Mouse (Mus musculus) kidney, adult 2 months (tissue): ENCODE results near the gene Hoxb5. TPM values are rescaled to one million over a fixed set of nuclear protein-coding genes. Genes with fewer than 3 reads are reported as not detected.

ENCODE experiments used
- DNase-seq: peaks from one replicate; pipeline ENCODE4 v3.0.0; 2021
- H3K27ac ChIP-seq: fragments of 200-500 bp; 2 replicates; pipeline ENCODE4 v1.5.1; 2012; ENCODE audit warnings: low read depth, low read length, control low read depth, inconsistent platforms; ENCODE audit not compliant: insufficient read depth
- H3K27me3 ChIP-seq: fragments of 200-500 bp; replicated peaks from 2 replicates; pipeline ENCODE4 v1.6.1; 2012; ENCODE audit warnings: mild to moderate bottlenecking, moderate library complexity, low read length, inconsistent platforms; ENCODE audit not compliant: control insufficient read depth, insufficient read depth
- H3K36me3 ChIP-seq: fragments of 200-500 bp; 2 replicates; pipeline ENCODE4 v1.6.1; 2012; ENCODE audit warnings: mild to moderate bottlenecking, moderate library complexity, low read length, inconsistent platforms; ENCODE audit not compliant: control insufficient read depth, insufficient read depth
- H3K4me1 ChIP-seq: fragments of 200-500 bp; 2 replicates; pipeline ENCODE4 v1.6.1; 2011; ENCODE audit warnings: low read length; ENCODE audit not compliant: control insufficient read depth, insufficient read depth
- H3K4me3 ChIP-seq: fragments of 200-500 bp; 2 replicates; pipeline ENCODE4 v1.5.1; 2011; ENCODE audit warnings: mild to moderate bottlenecking, low read depth, low read length, control low read depth; ENCODE audit not compliant: insufficient read depth
- CTCF ChIP-seq: fragments of 200-500 bp; conservative IDR thresholded peaks from 2 replicates; pipeline ENCODE4 v1.5.1; 2011; ENCODE audit warnings: low read depth, mild to moderate bottlenecking, control low read depth, low read length, moderate library complexity, mixed read lengths; ENCODE audit not compliant: insufficient read depth, insufficient read length
- POLR2A ChIP-seq: fragments of 200-500 bp; IDR thresholded peaks from one replicate; pipeline ENCODE4 v1.6.1; 2011; ENCODE audit warnings: low read depth, low read length, control low read depth
- WGBS: fragments of 180-500 bp; shearing (Covaris S2); methylation state at CpG from one replicate; pipeline ENCODE4 v1.1.7; 2018; 5-methylcytosine and 5-hydroxymethylcytosine counted together
- polyA plus RNA-seq: library from polyadenylated mRNA; depleted of rRNA; stranded (reverse); fragments of >200 nt; gene quantifications from 2 replicates; pipeline ENCODE4 v1.2.3, GENCODE M21; 2012

The Hoxb5 gene
- polyA plus RNA-seq, 1 experiment: 7.7 TPM

DNA sequence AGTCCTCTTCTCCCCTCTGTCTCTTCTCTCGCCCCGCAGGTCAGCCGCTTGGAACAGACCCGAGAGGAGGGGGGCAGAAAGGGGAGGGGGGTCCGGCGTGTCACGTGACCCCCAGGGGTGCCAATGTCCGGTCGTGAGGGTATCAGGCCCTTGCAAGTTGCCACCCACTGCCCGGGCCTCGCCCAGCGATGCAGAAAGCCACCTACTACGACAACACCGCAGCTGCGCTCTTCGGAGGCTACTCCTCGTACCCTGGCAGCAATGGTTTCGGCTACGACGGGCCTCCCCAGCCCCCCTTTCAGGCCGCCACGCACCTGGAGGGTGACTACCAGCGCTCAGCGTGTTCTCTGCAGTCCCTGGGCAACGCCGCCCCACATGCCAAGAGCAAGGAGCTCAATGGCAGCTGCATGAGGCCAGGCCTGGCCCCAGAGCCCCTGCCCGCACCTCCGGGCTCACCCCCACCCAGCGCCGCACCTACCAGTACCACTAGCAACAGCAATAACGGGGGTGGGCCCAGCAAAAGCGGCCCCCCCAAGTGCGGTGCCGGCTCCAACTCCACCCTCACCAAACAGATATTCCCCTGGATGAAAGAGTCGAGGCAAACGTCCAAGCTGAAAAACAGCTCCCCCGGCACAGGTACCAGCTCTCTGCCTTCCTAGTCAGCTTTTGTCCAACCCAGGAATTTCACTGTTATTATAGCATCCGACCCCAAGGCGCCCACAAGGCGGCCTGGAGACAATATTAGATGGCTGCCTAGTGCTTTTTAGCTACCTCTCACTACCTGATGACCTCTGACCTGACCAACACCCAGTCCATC, 41.1 kb downstream of the Hoxb5 start:
- Histone ChIP-seq H3K27me3 (no peaks in the 10 kb centered on the region), H3K4me3 (0 out of 2 replicates have a peak overlapping the region, but pooled peaks have one; percentile 1), H3K4me1 (peaks cover 24% of the 10 kb centered on the region), H3K36me3 (no peaks in the 10 kb centered on the region), H3K27ac (peak overlapping the region; percentile 62)
- TF ChIP-seq CTCF: no peak
- TF ChIP-seq POLR2A: no peak
- 36% methylated on average over 40 of the region's 40 CpGs for WGBS
- DNase-seq: peak; percentile 61

DNA sequence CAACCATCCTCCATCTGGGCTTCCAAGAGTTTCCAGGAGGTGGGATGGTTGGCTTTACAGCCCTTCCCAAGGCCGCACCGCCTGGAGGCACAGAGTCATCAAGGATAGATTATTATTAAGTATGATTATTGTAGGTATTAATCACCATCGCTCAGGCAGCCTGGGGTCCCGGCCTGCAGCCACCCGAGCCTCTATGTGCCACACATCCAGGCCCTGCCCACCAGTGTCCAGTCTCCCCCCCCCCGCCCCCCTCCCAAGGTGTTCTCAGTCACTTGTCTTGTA, 41.7 kb downstream of the Hoxb5 start:
- Histone ChIP-seq H3K4me1 (peaks cover 20% of the 10 kb centered on the region), H3K4me3 (no peak overlapping the region), H3K36me3 (no peaks in the 10 kb centered on the region), H3K27ac (peak overlapping the region; percentile 62; the same call in 1 of the 2 replicates), H3K27me3 (no peaks in the 10 kb centered on the region)
- no peak for TF ChIP-seq POLR2A
- no peak for TF ChIP-seq CTCF
- DNase-seq: no peak
- 25% methylated on average over 6 of the region's 6 CpGs for WGBS

DNA sequence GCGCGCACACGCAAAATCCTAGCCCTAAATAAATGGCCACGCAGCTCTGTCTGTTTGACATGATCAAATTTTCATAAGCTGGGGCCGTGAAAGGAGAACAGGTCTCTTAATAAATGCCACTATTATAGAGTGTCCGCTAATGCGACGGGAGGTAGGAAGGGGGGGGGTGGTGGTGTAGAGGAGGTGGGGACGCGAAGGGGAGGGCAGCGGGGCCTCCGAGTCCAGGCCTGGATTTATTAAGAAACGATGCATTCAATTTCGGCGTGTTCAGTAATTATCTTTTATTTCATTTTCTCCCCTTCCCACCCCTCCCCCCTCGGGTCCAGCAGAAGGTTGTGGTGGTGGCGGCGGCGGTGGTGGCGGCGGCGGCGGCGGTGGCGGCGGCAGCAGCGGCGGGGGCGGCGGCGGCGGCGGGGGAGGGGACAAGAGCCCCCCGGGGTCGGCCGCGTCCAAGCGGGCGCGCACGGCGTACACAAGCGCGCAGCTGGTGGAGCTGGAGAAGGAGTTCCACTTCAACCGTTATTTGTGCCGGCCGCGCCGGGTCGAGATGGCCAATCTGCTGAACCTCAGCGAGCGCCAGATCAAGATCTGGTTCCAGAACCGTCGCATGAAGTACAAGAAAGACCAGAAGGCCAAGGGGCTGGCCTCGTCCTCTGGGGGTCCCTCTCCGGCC, 42.2 kb downstream of the Hoxb5 start:
- 36% methylated on average over 56 of the region's 56 CpGs for WGBS

DNA sequence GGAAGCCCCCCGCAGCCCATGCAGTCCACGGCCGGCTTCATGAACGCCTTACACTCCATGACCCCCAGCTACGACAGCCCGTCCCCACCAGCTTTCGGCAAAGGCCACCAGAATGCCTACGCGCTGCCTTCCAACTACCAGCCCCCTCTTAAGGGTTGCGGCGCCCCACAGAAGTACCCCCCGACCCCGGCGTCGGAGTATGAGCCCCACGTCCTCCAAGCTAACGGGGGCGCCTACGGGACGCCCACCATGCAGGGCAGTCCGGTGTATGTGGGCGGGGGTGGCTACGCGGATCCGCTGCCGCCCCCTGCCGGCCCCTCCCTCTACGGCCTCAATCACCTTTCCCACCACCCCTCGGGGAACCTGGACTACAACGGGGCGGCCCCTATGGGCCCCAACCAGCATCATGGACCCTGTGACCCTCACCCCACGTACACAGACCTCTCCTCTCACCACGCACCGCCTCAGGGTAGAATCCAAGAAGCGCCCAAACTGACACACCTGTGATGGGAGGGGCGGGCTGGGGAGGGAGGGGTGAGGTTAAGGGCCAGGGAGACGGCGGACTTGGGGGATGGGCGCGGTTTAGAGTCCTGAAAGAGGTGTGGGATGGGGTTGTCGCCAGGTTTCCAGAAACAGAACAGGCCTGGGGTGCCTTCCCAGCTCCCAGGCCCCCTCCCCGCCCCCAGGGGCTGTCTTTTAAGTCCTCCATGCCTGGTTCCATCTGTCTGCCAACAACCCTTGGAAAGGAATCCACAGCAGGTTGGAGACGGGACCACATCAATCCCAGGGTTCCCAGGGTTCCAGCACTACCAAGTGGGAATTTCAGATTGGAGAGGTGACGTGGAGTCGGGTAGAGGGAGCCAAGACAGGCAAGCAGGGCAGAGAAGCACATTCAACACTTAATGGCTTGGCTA, 43.0 kb downstream of the Hoxb5 start:
- DNase-seq: peak; percentile 79
- Histone ChIP-seq H3K4me3 (peak overlapping the region; percentile 45), H3K27me3 (no peaks in the 10 kb centered on the region), H3K27ac (peak overlapping the region; percentile 89), H3K4me1 (peaks cover 24% of the 10 kb centered on the region), H3K36me3 (no peaks in the 10 kb centered on the region)
- 35% methylated on average over 45 of the region's 45 CpGs for WGBS
- TF ChIP-seq CTCF: no peak
- TF ChIP-seq POLR2A: no peak

More for the DNA sequence above, 42.2 kb downstream of the Hoxb5 start:
- TF ChIP-seq POLR2A (no peak), CTCF (no peak)
- DNase-seq: peak; percentile 56
- H3K27ac ChIP-seq: peak overlapping the region; percentile 89
- peaks cover 19% of the 10 kb centered on the region for H3K4me1 ChIP-seq
- H3K36me3 ChIP-seq: no peaks in the 10 kb centered on the region
- no peaks in the 10 kb centered on the region for H3K27me3 ChIP-seq
- peak overlapping the region; percentile 45 for H3K4me3 ChIP-seq

DNA sequence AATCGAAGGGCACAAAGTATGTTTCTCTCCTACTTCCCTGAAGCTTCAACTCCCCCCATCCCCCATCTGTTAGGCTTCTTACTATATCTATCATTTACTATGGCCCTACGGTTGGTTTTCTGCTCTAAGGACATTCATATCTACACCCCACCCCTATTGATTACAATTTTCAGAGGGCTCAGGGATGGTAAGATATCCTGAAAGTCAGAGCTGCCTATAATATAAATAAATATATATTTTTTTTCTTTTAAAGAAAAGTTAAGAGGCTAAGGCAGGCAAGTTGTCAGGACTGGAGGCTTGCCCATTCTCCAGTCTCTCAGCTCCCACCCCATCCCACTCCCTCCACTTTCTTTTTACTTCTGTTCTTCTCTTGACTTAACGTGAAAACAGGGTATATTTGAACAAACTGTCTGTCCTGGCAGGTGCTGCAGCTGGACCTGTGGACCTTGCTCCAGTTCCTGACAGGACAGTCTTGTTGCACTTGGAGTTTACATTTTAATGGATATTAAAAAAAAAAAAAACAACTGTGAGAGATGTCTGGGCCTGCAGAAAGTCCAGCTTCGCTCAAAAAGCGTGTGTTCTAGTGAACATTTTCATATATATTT, 43.9 kb downstream of the Hoxb5 start:
- Histone ChIP-seq H3K4me3 (no peak overlapping the region), H3K27me3 (no peaks in the 10 kb centered on the region), H3K36me3 (no peaks in the 10 kb centered on the region), H3K4me1 (peaks cover 27% of the 10 kb centered on the region), H3K27ac (peak overlapping the region; percentile 89; the same call in 1 of the 2 replicates)
- peak; percentile 76 for DNase-seq
- TF ChIP-seq POLR2A: no peak
- no peak for TF ChIP-seq CTCF
- 34% methylated on average over 5 of the region's 5 CpGs for WGBS

DNA sequence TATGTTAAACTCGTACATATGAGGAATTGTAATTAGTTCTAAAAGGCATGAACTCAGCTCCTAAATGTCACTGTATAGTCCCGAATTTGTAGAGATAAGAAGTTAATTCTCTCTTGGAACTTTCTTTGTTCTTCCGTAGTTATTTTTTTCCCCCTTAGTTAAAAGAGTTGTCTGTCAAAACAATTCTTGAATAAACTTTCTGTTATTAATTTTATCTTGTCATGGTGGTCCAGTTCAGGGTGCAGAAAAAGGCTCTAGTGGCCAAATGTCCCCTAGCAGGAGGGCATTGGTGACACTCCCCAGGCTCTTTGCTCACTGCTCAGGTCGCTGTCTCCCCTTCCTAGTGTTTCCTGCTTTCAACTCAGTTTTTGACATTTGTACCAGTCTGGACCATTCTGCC, 44.6 kb downstream of the Hoxb5 start:
- Histone ChIP-seq H3K4me1 (peaks cover 24% of the 10 kb centered on the region), H3K27ac (peak overlapping the region; percentile 94), H3K36me3 (no peaks in the 10 kb centered on the region), H3K4me3 (no peak overlapping the region), H3K27me3 (no peaks in the 10 kb centered on the region)
- TF ChIP-seq CTCF (no peak), POLR2A (no peak)
- no peak for DNase-seq
- 19% methylated on average over 4 of the region's 4 CpGs for WGBS
